Mouse (Mus musculus) MEL (cell line): Measurements from ENCODE around the gene Fam53b. TPM values are rescaled to one million over a fixed set of nuclear protein-coding genes. Genes with fewer than 3 reads are reported as not detected.

Source experiments
- DNase-seq: peaks from one replicate; pipeline ENCODE4 v3.0.0; 2011; ENCODE audit warnings: low read depth, low spot score
- H3K27ac ChIP-seq: 2 replicates; pipeline ENCODE4 v1.5.1; 2012; ENCODE audit warnings: low read depth, mild to moderate bottlenecking, control low read depth, low read length, moderate library complexity; ENCODE audit not compliant: control insufficient read depth
- H3K27me3 ChIP-seq, 2 experiments: fragments of 150-350 bp in 1 of 2; sonication (generic) in 1 of 2; 2 replicates each; pipeline ENCODE4 v1.6.1; 2012; ENCODE audit warnings: low read length in 2 of 2, mild to moderate bottlenecking in 2 of 2, improper control_type of control experiment in 1 of 2, moderate library complexity in 1 of 2; ENCODE audit not compliant: insufficient read depth in 2 of 2, control insufficient read depth in 1 of 2
- H3K36me3 ChIP-seq, 2 experiments: 2 replicates each; pipeline ENCODE4 v1.6.1; 2012 to 2014; ENCODE audit warnings: low read length in 2 of 2, improper control_type of control experiment in 1 of 2, inconsistent platforms in 1 of 2, mild to moderate bottlenecking in 1 of 2; ENCODE audit not compliant: insufficient read depth in 2 of 2, control insufficient read depth in 1 of 2
- H3K4me1 ChIP-seq, 2 experiments: fragments of 150-350 bp in 1 of 2; sonication (generic) in 1 of 2; 2 replicates each; pipeline ENCODE4 v1.6.1; 2012; ENCODE audit warnings: low read length in 2 of 2, improper control_type of control experiment in 1 of 2, mild to moderate bottlenecking in 1 of 2; ENCODE audit not compliant: insufficient read depth in 2 of 2, control insufficient read depth in 1 of 2
- H3K4me3 ChIP-seq, 2 experiments: fragments of 150-350 bp in 1 of 2; sonication (generic) in 1 of 2; 2 replicates each; pipeline ENCODE4 v1.5.1; 2012; ENCODE audit warnings: low read depth in 2 of 2, low read length in 2 of 2, mild to moderate bottlenecking in 2 of 2, moderate library complexity in 2 of 2, control low read depth in 1 of 2, improper control_type of control experiment in 1 of 2; ENCODE audit not compliant: control insufficient read depth in 1 of 2, insufficient read depth in 1 of 2
- H3K79me2 ChIP-seq: 2 replicates; pipeline ENCODE4 v1.6.1; 2012; ENCODE audit warnings: mild to moderate bottlenecking, low read length, moderate library complexity; ENCODE audit not compliant: control insufficient read depth, poor library complexity, insufficient read depth
- H3K9ac ChIP-seq: 2 replicates; pipeline ENCODE4 v1.6.1; 2012; ENCODE audit warnings: low read depth, mild to moderate bottlenecking, control low read depth, low read length, moderate library complexity; ENCODE audit not compliant: control insufficient read depth, poor library complexity, severe bottlenecking
- H3K9me3 ChIP-seq: fragments of 150-350 bp; sonication (generic); replicated peaks from 2 replicates; pipeline ENCODE4 v1.6.1; 2012; ENCODE audit warnings: mild to moderate bottlenecking, low read length, improper control_type of control experiment, moderate library complexity; ENCODE audit not compliant: insufficient read depth
- BHLHE40 ChIP-seq: IDR thresholded peaks from 2 replicates; pipeline ENCODE4 v1.6.1; 2012; ENCODE audit warnings: low read depth, mild to moderate bottlenecking, inconsistent platforms, low read length, improper control_type of control experiment, borderline replicate concordance
- CHD1 ChIP-seq: IDR thresholded peaks from 2 replicates; pipeline ENCODE4 v1.6.1; 2012; ENCODE audit warnings: low read depth, mild to moderate bottlenecking, inconsistent platforms, low read length, improper control_type of control experiment
- E2F4 ChIP-seq: IDR thresholded peaks from 2 replicates; pipeline ENCODE4 v1.6.1; 2011; ENCODE audit warnings: low read depth, low read length, improper control_type of control experiment, borderline replicate concordance
- ELF1 ChIP-seq: IDR thresholded peaks from 2 replicates; pipeline ENCODE4 v1.6.1; 2014; ENCODE audit warnings: low read depth, mild to moderate bottlenecking, inconsistent platforms, low read length, improper control_type of control experiment, moderate library complexity
- EP300 ChIP-seq, 2 experiments: IDR thresholded peaks; 2 replicates each; pipeline ENCODE4 v1.6.1; 2011; ENCODE audit warnings: improper control_type of control experiment in 2 of 2, low read length in 2 of 2, low read depth in 1 of 2, mild to moderate bottlenecking in 1 of 2
- GABPA ChIP-seq: IDR thresholded peaks from 2 replicates; pipeline ENCODE4 v1.6.1; 2012; ENCODE audit warnings: low read depth, mild to moderate bottlenecking, inconsistent platforms, low read length, improper control_type of control experiment, moderate library complexity
- JUND ChIP-seq: IDR thresholded peaks from 2 replicates; pipeline ENCODE4 v1.6.1; 2011; ENCODE audit warnings: low read depth, mild to moderate bottlenecking, improper control_type of control experiment, low read length
- KAT2A ChIP-seq: conservative IDR thresholded peaks from 2 replicates; pipeline ENCODE4 v1.6.1; 2012; ENCODE audit warnings: low read depth, low read length, improper control_type of control experiment, inconsistent platforms
- MAX ChIP-seq: IDR thresholded peaks from 2 replicates; pipeline ENCODE4 v1.6.1; 2011; ENCODE audit warnings: low read length, improper control_type of control experiment
- MAZ ChIP-seq: IDR thresholded peaks from 2 replicates; pipeline ENCODE4 v1.6.1; 2012; ENCODE audit warnings: low read depth, mild to moderate bottlenecking, inconsistent platforms, low read length, improper control_type of control experiment
- MEF2A ChIP-seq: IDR thresholded peaks from 2 replicates; pipeline ENCODE4 v1.6.1; 2014; ENCODE audit warnings: low read depth, mild to moderate bottlenecking, inconsistent platforms, low read length, improper control_type of control experiment; ENCODE audit not compliant: poor library complexity, insufficient replicate concordance, severe bottlenecking; ENCODE audit errors: extremely low read depth
- MXI1 ChIP-seq: IDR thresholded peaks from 2 replicates; pipeline ENCODE4 v1.6.1; 2011; ENCODE audit warnings: mild to moderate bottlenecking, low read depth, low read length, improper control_type of control experiment
- MYB ChIP-seq: IDR thresholded peaks from 2 replicates; pipeline ENCODE4 v1.6.1; 2011; ENCODE audit warnings: mild to moderate bottlenecking, low read depth, low read length, improper control_type of control experiment
- MYC ChIP-seq: IDR thresholded peaks from 2 replicates; pipeline ENCODE4 v1.6.1; 2011; ENCODE audit warnings: low read depth, mild to moderate bottlenecking, low read length, improper control_type of control experiment, moderate library complexity
- NELFE ChIP-seq: IDR thresholded peaks from 2 replicates; pipeline ENCODE4 v1.6.1; 2011; ENCODE audit warnings: low read depth, low read length, improper control_type of control experiment
- NRF1 ChIP-seq: IDR thresholded peaks from 2 replicates; pipeline ENCODE4 v1.6.1; 2014; ENCODE audit warnings: low read depth, mild to moderate bottlenecking, inconsistent platforms, low read length, improper control_type of control experiment, moderate library complexity; ENCODE audit not compliant: poor library complexity, insufficient read depth, severe bottlenecking
- POLR2A ChIP-seq, 2 experiments: IDR thresholded peaks; 2 replicates each; pipeline ENCODE4 v1.6.1; 2011 to 2012; ENCODE audit warnings: low read length in 2 of 2, mild to moderate bottlenecking in 2 of 2, control low read depth in 1 of 2, improper control_type of control experiment in 1 of 2, low read depth in 1 of 2, moderate library complexity in 1 of 2; ENCODE audit not compliant: control insufficient read depth in 1 of 2, insufficient read depth in 1 of 2, poor library complexity in 1 of 2
- POLR2AphosphoS5 ChIP-seq: IDR thresholded peaks from 2 replicates; pipeline ENCODE4 v1.6.1; 2012; ENCODE audit warnings: low read depth, borderline replicate concordance, mild to moderate bottlenecking, inconsistent platforms, low read length, moderate library complexity, mixed read lengths
- SIN3A ChIP-seq: IDR thresholded peaks from 2 replicates; pipeline ENCODE4 v1.6.1; 2012; ENCODE audit warnings: low read length, improper control_type of control experiment, inconsistent platforms
- TAL1 ChIP-seq: IDR thresholded peaks from 2 replicates; pipeline ENCODE4 v1.6.1; 2012; ENCODE audit warnings: mild to moderate bottlenecking, inconsistent platforms, low read length, moderate library complexity, mixed read lengths
- TBP ChIP-seq: IDR thresholded peaks from 2 replicates; pipeline ENCODE4 v1.8.0; 2011; ENCODE audit warnings: low read depth, low read length, improper control_type of control experiment
- TCF12 ChIP-seq: IDR thresholded peaks from 2 replicates; pipeline ENCODE4 v1.6.1; 2014; ENCODE audit warnings: low read depth, mild to moderate bottlenecking, inconsistent platforms, low read length, improper control_type of control experiment, moderate library complexity
- UBTF ChIP-seq: IDR thresholded peaks from 2 replicates; pipeline ENCODE4 v1.6.1; 2012; ENCODE audit warnings: low read depth, mild to moderate bottlenecking, inconsistent platforms, low read length, improper control_type of control experiment, moderate library complexity, borderline replicate concordance; ENCODE audit not compliant: insufficient read depth
- USF1 ChIP-seq: IDR thresholded peaks from 2 replicates; pipeline ENCODE4 v1.6.1; 2014; ENCODE audit warnings: low read depth, mild to moderate bottlenecking, inconsistent platforms, low read length, improper control_type of control experiment, moderate library complexity
- ZKSCAN1 ChIP-seq: IDR thresholded peaks from 2 replicates; pipeline ENCODE4 v1.6.1; 2012; ENCODE audit warnings: low read depth, mild to moderate bottlenecking, inconsistent platforms, low read length, improper control_type of control experiment, moderate library complexity
- ZNF384 ChIP-seq: IDR thresholded peaks from 2 replicates; pipeline ENCODE4 v1.6.1; 2012; ENCODE audit warnings: low read depth, mild to moderate bottlenecking, inconsistent platforms, low read length, improper control_type of control experiment
- polyA plus RNA-seq, 2 experiments: library from polyadenylated mRNA; stranded (reverse) in 1 of 2; unstranded in 1 of 2; fragments of >175 nt in 1 of 2; fragments of >200 nt in 1 of 2; gene quantifications; 2 replicates each; pipeline versions ENCODE4 v1.2.1 to v1.2.4; 2012; ENCODE audit warnings: low replicate concordance in 2 of 2, low read depth in 1 of 2; ENCODE audit not compliant: insufficient read length in 2 of 2, insufficient read depth in 1 of 2, missing spikeins in 1 of 2
- total RNA-seq: library from RNA; depleted of rRNA; stranded (reverse); fragments of 300-350 nt; gene quantifications from 2 replicates; pipeline ENCODE4 v1.2.3, GENCODE M21; 2012

The Fam53b gene
- total and polyA plus RNA-seq, 3 experiments: 7.9 to 15.4 TPM; not detected in 1

DNA sequence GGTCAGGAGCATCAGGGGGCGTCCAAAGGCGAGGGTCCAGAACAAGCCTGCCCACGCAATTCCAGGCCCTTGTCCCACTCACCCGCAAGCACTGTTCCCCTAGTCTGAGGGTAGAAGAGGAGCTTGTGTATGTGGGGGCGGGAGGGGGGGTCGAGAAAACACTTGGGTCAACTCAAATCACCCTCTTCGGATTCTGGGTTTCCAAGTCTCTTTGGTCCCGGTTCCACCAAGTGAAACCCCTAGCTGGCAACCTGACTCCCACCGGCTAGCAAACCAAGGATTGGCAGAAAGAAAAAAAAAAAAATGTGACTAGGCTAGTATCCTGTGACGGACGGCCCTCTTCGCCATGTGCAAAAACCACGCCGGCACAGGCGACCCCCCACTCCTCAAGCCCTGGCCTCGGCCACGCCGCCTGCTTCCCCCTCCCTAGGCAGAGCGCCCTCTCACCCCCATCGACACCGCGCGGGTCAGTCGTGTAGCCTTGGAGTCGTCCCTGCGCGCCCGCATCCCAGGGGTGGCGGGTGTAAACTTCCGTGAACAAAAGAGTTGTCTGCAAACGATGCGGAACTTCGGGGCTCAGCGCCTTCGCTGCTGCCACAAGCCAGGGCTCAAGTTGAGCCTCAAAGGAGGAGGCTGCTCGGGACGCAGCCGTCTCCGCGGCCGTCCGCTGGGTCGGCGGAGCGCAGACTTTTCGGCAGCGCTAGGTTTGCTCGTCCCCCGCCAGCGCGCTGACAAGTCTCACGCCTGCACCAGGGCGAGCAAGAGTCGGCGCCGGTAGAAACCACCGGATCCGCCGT lies 869 bp downstream of the Fam53b start:
- peak overlapping the region; percentile 82 for H3K9ac ChIP-seq
- H3K9me3 ChIP-seq: no peaks in the 10 kb centered on the region
- H3K36me3 ChIP-seq: peaks cover 0 to 6% of the 10 kb centered on the region in 2 experiments; a peak in 2 of 4 replicates
- peaks cover 42% of the 10 kb centered on the region for H3K79me2 ChIP-seq
- H3K27me3 ChIP-seq: no peaks in the 10 kb centered on the region
- peak; percentile 86 for DNase-seq
- peak overlapping the region; percentile 74 to 91 for H3K4me3 ChIP-seq
- peak overlapping the region; percentile 89 for H3K27ac ChIP-seq
- H3K4me1 ChIP-seq: peaks cover 2 to 5% of the 10 kb centered on the region in 2 experiments; a peak in 3 of 4 replicates
- TF ChIP-seq POLR2A (IDR thresholded peaks at IDR 0.05; ENCODE audit: control insufficient read depth in 1 of 2, insufficient read depth in 1 of 2, low read depth in 1 of 2, low read length in 2 of 2, poor library complexity in 1 of 2): peak; percentile 34 to 52; a peak in 2 of 4 replicates
- TF ChIP-seq MEF2A: no peak
- TF ChIP-seq UBTF: peak; percentile 42; the same call in 1 of the 2 replicates
- TF ChIP-seq TBP: 0 out of 2 replicates have a peak, but pooled peaks have one; percentile 18
- 0 out of 2 replicates have a peak, but pooled peaks have one; percentile 32 for TF ChIP-seq ELF1
- TF ChIP-seq CHD1: peak; percentile 2; the same call in 1 of the 2 replicates
- 0 out of 2 replicates have a peak, but pooled peaks have one; percentile 33 for TF ChIP-seq MAZ
- TF ChIP-seq MAX: peak; percentile 66; the same call in 1 of the 2 replicates
- peak; percentile 67 for TF ChIP-seq MXI1
- TF ChIP-seq TAL1: no peak
- no peak for TF ChIP-seq ZKSCAN1
- no peak; the same call in 1 of the 2 replicates for TF ChIP-seq NELFE
- TF ChIP-seq MYC: peak; percentile 58; the same call in 1 of the 2 replicates
- TF ChIP-seq SIN3A: 0 out of 2 replicates have a peak, but pooled peaks have one; percentile 5
- peak; percentile 74 for TF ChIP-seq ZNF384
- TF ChIP-seq, all 39 proteins: peak for 11

DNA sequence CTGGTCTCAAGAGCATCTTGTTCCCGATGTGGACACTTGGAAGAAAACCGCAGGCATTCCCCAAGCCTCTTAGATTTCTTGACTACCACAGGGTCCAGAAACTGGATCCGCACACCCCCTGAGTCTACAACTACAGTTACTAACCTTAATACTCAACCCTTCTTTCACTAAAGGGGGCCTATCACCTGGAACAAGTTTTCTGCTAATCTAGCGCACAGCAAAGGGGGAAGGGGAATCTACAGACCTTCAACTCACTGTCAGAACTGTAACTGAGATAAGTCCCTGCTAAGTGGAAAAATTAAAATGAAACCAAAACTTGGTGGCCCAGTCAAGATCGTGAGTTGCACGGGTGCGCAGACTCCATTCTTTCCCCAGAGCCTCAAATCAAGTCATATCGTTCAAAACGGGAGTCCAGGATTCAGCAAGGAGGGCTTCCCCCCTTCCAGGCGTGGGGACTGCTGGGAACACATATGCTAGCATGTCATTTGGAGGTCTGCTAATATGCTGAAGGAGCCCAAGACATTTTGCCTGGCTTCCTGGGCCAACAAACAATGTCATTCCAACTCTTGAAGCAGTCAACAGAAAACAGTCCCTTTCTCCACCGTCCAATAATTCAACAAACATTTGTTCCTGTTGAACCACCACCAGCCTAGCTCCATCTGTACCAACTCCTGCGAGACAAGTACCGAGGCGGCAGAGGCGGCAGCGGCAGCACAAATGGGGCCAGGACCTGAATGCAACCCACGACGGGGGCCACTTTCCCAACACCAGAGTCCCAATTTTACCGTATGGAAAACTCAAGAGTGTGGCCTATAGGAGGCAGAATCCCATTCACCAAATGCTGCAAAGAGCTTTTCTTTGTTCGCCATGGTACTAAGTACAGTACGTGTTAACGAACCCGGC lies 1.7 kb downstream of the Fam53b start:
- peaks cover 0 to 6% of the 10 kb centered on the region in 2 experiments; a peak in 2 of 4 replicates for H3K36me3 ChIP-seq
- peak; percentile 86 for DNase-seq
- peak overlapping the region; percentile 82 for H3K9ac ChIP-seq
- H3K9me3 ChIP-seq: no peaks in the 10 kb centered on the region
- H3K27ac ChIP-seq: peak overlapping the region; percentile 89
- H3K79me2 ChIP-seq: peaks cover 43% of the 10 kb centered on the region
- peak overlapping the region; percentile 74 to 91 for H3K4me3 ChIP-seq
- H3K4me1 ChIP-seq: peaks cover 2 to 5% of the 10 kb centered on the region in 2 experiments; a peak in 3 of 4 replicates
- H3K27me3 ChIP-seq: no peaks in the 10 kb centered on the region
- TF ChIP-seq NELFE (no peak), MYB (no peak), TBP (no peak), MXI1 (peak; percentile 55; the same call in 1 of the 2 replicates), GABPA (no peak), UBTF (no peak), BHLHE40 (no peak), USF1 (no peak), E2F4 (no peak), ELF1 (no peak), TCF12 (no peak), POLR2AphosphoS5 (no peak), EP300 (IDR thresholded peaks at IDR 0.05; ENCODE audit: low read depth in 1 of 2, low read length in 2 of 2) (peak in 1 of 2 experiments; percentile 50; a peak in 2 of 4 replicates), NRF1 (peak; percentile 62), KAT2A (no peak), JUND (no peak)
